Mouse (Mus musculus): ENCODE measurements around the gene Gm15217. TPM values are rescaled to one million over a fixed set of nuclear protein-coding genes. Genes with fewer than 3 reads are reported as not detected.

The Gm15217 gene
- total and polyA plus RNA-seq, 2 experiments, result not detected

GRCm38 (mm10) chr14:46385701-46386477 lies 6.7 kb downstream of the Gm15217 start:
- 0 out of 2 replicates have a peak, but pooled peaks cover 2% of the 10 kb centered on the region for H3K27me3 ChIP-seq (ENCODE audit: control insufficient read depth, insufficient read depth, low read length)
- 3% methylated on average over 39 of the region's 39 CpGs for WGBS

GRCm38 (mm10) chr14:46386478-46387356 lies 7.5 kb downstream of the Gm15217 start:
- H3K79me2 ChIP-seq (ENCODE audit: control insufficient read depth, insufficient read depth, low read length), result no peaks in the 10 kb centered on the region
- peaks cover 6% of the 10 kb centered on the region; the same call in 1 of the 2 replicates for H3K4me1 ChIP-seq (ENCODE audit: control insufficient read depth, insufficient read depth, low read length)
- H3K9ac ChIP-seq (ENCODE audit: low read depth, low read length), result peak overlapping the region; percentile 48; the same call in 1 of the 2 replicates
- DNase-seq (ENCODE audit: extremely low read depth, low read depth, low spot score), result peak; percentile 30
- H3K36me3 ChIP-seq (ENCODE audit: control insufficient read depth, insufficient read depth, low read length), result no peaks in the 10 kb centered on the region
- peak overlapping the region; percentile 47 for H3K4me3 ChIP-seq (ENCODE audit: insufficient read depth, low read depth, low read length)
- 2% methylated on average over 28 of the region's 28 CpGs for WGBS
- H3K27me3 ChIP-seq (ENCODE audit: control insufficient read depth, insufficient read depth, low read length), result 0 out of 2 replicates have a peak, but pooled peaks cover 2% of the 10 kb centered on the region
- peak overlapping the region; percentile 0; the same call in 1 of the 2 replicates for H3K27ac ChIP-seq (replicated peaks; ENCODE audit: insufficient read depth, low read depth, low read length)
- TF ChIP-seq CTCF (IDR thresholded peaks at IDR 0.05; ENCODE audit: low read depth, low read length) (no peak), POLR2A (IDR thresholded peaks at IDR 0.05; ENCODE audit: extremely low read depth, insufficient read depth, low read length) (no peak)

More at GRCm38 (mm10) chr14:46385701-46386477, 6.7 kb downstream of the Gm15217 start:
- no peak for DNase-seq (ENCODE audit: extremely low read depth, low read depth, low spot score)
- no peak overlapping the region for H3K27ac ChIP-seq (replicated peaks; ENCODE audit: insufficient read depth, low read depth, low read length)
- H3K4me1 ChIP-seq (ENCODE audit: control insufficient read depth, insufficient read depth, low read length), result peaks cover 6% of the 10 kb centered on the region; the same call in 1 of the 2 replicates
- TF ChIP-seq CTCF (IDR thresholded peaks at IDR 0.05; ENCODE audit: low read depth, low read length) (no peak), POLR2A (IDR thresholded peaks at IDR 0.05; ENCODE audit: extremely low read depth, insufficient read depth, low read length) (no peak)
- no peaks in the 10 kb centered on the region for H3K36me3 ChIP-seq (ENCODE audit: control insufficient read depth, insufficient read depth, low read length)
- peak overlapping the region; percentile 14; the same call in 1 of the 2 replicates for H3K9ac ChIP-seq (ENCODE audit: low read depth, low read length)
- H3K4me3 ChIP-seq (ENCODE audit: insufficient read depth, low read depth, low read length), result peak overlapping the region; percentile 47
- H3K79me2 ChIP-seq (ENCODE audit: control insufficient read depth, insufficient read depth, low read length), result no peaks in the 10 kb centered on the region

- H3K79me2 ChIP-seq (ENCODE audit: control insufficient read depth, insufficient read depth, low read length), result no peaks in the 10 kb centered on the region
- H3K4me3 ChIP-seq (ENCODE audit: insufficient read depth, low read depth, low read length), result peak overlapping the region; percentile 67
- H3K36me3 ChIP-seq (ENCODE audit: control insufficient read depth, insufficient read depth, low read length), result no peaks in the 10 kb centered on the region
- 0 out of 2 replicates have a peak, but pooled peaks cover 2% of the 10 kb centered on the region for H3K27me3 ChIP-seq (ENCODE audit: control insufficient read depth, insufficient read depth, low read length)
- 1% methylated on average over 27 of the region's 27 CpGs for WGBS
- TF ChIP-seq POLR2A (IDR thresholded peaks at IDR 0.05; ENCODE audit: extremely low read depth, insufficient read depth, low read length), result 0 out of 2 replicates have a peak, but pooled peaks have one; percentile 27
- TF ChIP-seq CTCF (IDR thresholded peaks at IDR 0.05; ENCODE audit: low read depth, low read length), result no peak
- H3K4me1 ChIP-seq (ENCODE audit: control insufficient read depth, insufficient read depth, low read length), result peaks cover 6% of the 10 kb centered on the region; the same call in 1 of the 2 replicates
- peak overlapping the region; percentile 64 for H3K9ac ChIP-seq (ENCODE audit: low read depth, low read length)
- peak; percentile 64 for DNase-seq (ENCODE audit: extremely low read depth, low read depth, low spot score)
- H3K27ac ChIP-seq (replicated peaks; ENCODE audit: insufficient read depth, low read depth, low read length), result peak overlapping the region; percentile 50
Observed at GRCm38 (mm10) chr14:46387357-46387671, 8.1 kb downstream of the Gm15217 start.

GRCm38 (mm10) chr14:46387821-46388481 lies 8.7 kb downstream of the Gm15217 start:
- H3K27ac ChIP-seq (replicated peaks; ENCODE audit: insufficient read depth, low read depth, low read length), result peak overlapping the region; percentile 50
- H3K4me3 ChIP-seq (ENCODE audit: insufficient read depth, low read depth, low read length), result peak overlapping the region; percentile 67
- TF ChIP-seq CTCF (IDR thresholded peaks at IDR 0.05; ENCODE audit: low read depth, low read length) (no peak), POLR2A (IDR thresholded peaks at IDR 0.05; ENCODE audit: extremely low read depth, insufficient read depth, low read length) (no peak)
- peaks cover 6% of the 10 kb centered on the region; the same call in 1 of the 2 replicates for H3K4me1 ChIP-seq (ENCODE audit: control insufficient read depth, insufficient read depth, low read length)
- no peaks in the 10 kb centered on the region for H3K79me2 ChIP-seq (ENCODE audit: control insufficient read depth, insufficient read depth, low read length)
- 0 out of 2 replicates have a peak, but pooled peaks cover 2% of the 10 kb centered on the region for H3K27me3 ChIP-seq (ENCODE audit: control insufficient read depth, insufficient read depth, low read length)
- no peak for DNase-seq (ENCODE audit: extremely low read depth, low read depth, low spot score)
- no peaks in the 10 kb centered on the region for H3K36me3 ChIP-seq (ENCODE audit: control insufficient read depth, insufficient read depth, low read length)
- WGBS, result under 1% methylated on average over 41 of the region's 41 CpGs
- peak overlapping the region; percentile 64 for H3K9ac ChIP-seq (ENCODE audit: low read depth, low read length)

- no peak overlapping the region for H3K27ac ChIP-seq (replicated peaks; ENCODE audit: insufficient read depth, low read depth, low read length)
- H3K4me1 ChIP-seq (ENCODE audit: control insufficient read depth, insufficient read depth, low read length), result peaks cover 6% of the 10 kb centered on the region; the same call in 1 of the 2 replicates
- peak overlapping the region; percentile 30; the same call in 1 of the 2 replicates for H3K9ac ChIP-seq (ENCODE audit: low read depth, low read length)
- peak; percentile 18 for DNase-seq (ENCODE audit: extremely low read depth, low read depth, low spot score)
- H3K79me2 ChIP-seq (ENCODE audit: control insufficient read depth, insufficient read depth, low read length), result no peaks in the 10 kb centered on the region
- H3K36me3 ChIP-seq (ENCODE audit: control insufficient read depth, insufficient read depth, low read length), result no peaks in the 10 kb centered on the region
- 1% methylated on average over 27 of the region's 27 CpGs for WGBS
- H3K27me3 ChIP-seq (ENCODE audit: control insufficient read depth, insufficient read depth, low read length), result 0 out of 2 replicates have a peak, but pooled peaks cover 2% of the 10 kb centered on the region
- peak overlapping the region; percentile 55 for H3K4me3 ChIP-seq (ENCODE audit: insufficient read depth, low read depth, low read length)
- no peak for TF ChIP-seq POLR2A (IDR thresholded peaks at IDR 0.05; ENCODE audit: extremely low read depth, insufficient read depth, low read length)
- peak; percentile 61 for TF ChIP-seq CTCF (IDR thresholded peaks at IDR 0.05; ENCODE audit: low read depth, low read length)
Observed at GRCm38 (mm10) chr14:46388636-46389035, 9.4 kb downstream of the Gm15217 start.
